Mouse (Mus musculus) intestine, embryonic 15.5 days (tissue): ENCODE measurements at regions not wholly inside any gene's neighbourhood (a gene's known extent, or its start where the extent isn't known, plus 50 kb on each side); places are given as distances from the start of the nearest gene placed in this dataset.

Experiments used
- ATAC-seq: fragments of 200-750 bp; cut with Nextera tagmentation; 2 replicates; pipeline ENCODE4 v1.8.0; 2017; ENCODE audit warnings: moderate TSS enrichment, moderate library complexity
- H3K27ac ChIP-seq: fragments of 300-500 bp; sonication (generic); 2 replicates; pipeline ENCODE4 v1.5.1; 2015; ENCODE audit warnings: mild to moderate bottlenecking, inconsistent platforms
- H3K27me3 ChIP-seq: fragments of 300-500 bp; sonication (generic); replicated peaks from 2 replicates; pipeline ENCODE4 v1.6.1; 2015; ENCODE audit warnings: inconsistent platforms
- H3K36me3 ChIP-seq: fragments of 300-500 bp; sonication (generic); 2 replicates; pipeline ENCODE4 v1.6.1; 2015; ENCODE audit warnings: inconsistent platforms
- H3K4me1 ChIP-seq: fragments of 300-500 bp; sonication (generic); replicated peaks from 2 replicates; pipeline ENCODE4 v1.6.1; 2015; ENCODE audit warnings: inconsistent platforms
- H3K4me2 ChIP-seq: fragments of 300-500 bp; sonication (generic); replicated peaks from 2 replicates; pipeline ENCODE4 v1.6.1; 2015; ENCODE audit warnings: mild to moderate bottlenecking, inconsistent platforms
- H3K4me3 ChIP-seq: fragments of 300-500 bp; sonication (generic); replicated peaks from 2 replicates; pipeline ENCODE4 v1.5.1; 2015; ENCODE audit warnings: inconsistent platforms
- H3K9ac ChIP-seq: fragments of 300-500 bp; sonication (generic); 2 replicates; pipeline ENCODE4 v1.6.1; 2015; ENCODE audit warnings: inconsistent platforms
- H3K9me3 ChIP-seq: fragments of 300-500 bp; sonication (generic); 2 replicates; pipeline ENCODE4 v1.6.1; 2016; ENCODE audit warnings: inconsistent platforms
- WGBS: fragments of 180-500 bp; shearing (Covaris S2); methylation state at CpG from one replicate; pipeline ENCODE4 v1.1.7; 2015; 5-methylcytosine and 5-hydroxymethylcytosine counted together

- Histone ChIP-seq H3K27ac (no peak overlapping the region), H3K4me1 (no peaks in the 10 kb centered on the region), H3K36me3 (no peaks in the 10 kb centered on the region), H3K9me3 (no peaks in the 10 kb centered on the region), H3K4me3 (no peak overlapping the region), H3K4me2 (no peak overlapping the region), H3K9ac (no peak overlapping the region), H3K27me3 (no peaks in the 10 kb centered on the region)
- no peak for ATAC-seq
- WGBS = 66% methylated on average over 3 of the region's 3 CpGs
These were observed 93.5 kb upstream of the Atxn1 start for GRCm38 (mm10) chr13:46058341-46058740.

- H3K4me2 ChIP-seq = no peak overlapping the region
- no peak overlapping the region for H3K4me3 ChIP-seq
- no peak overlapping the region for H3K9ac ChIP-seq
- no peak for ATAC-seq
- H3K36me3 ChIP-seq = no peaks in the 10 kb centered on the region
- no peaks in the 10 kb centered on the region for H3K4me1 ChIP-seq
- H3K27ac ChIP-seq = no peak overlapping the region
- no peaks in the 10 kb centered on the region for H3K27me3 ChIP-seq
- no peaks in the 10 kb centered on the region for H3K9me3 ChIP-seq
- WGBS = 78% methylated on average over 3 of the region's 3 CpGs
These were observed 90.6 kb upstream of the Atxn1 start for GRCm38 (mm10) chr13:46055410-46055809.

- Histone ChIP-seq H3K36me3 (no peaks in the 10 kb centered on the region), H3K4me3 (no peak overlapping the region), H3K27ac (peak overlapping the region; percentile 48), H3K9ac (no peak overlapping the region), H3K27me3 (no peaks in the 10 kb centered on the region), H3K4me1 (0 out of 2 replicates have a peak, but pooled peaks cover 4% of the 10 kb centered on the region), H3K4me2 (peak overlapping the region; percentile 32; the same call in 1 of the 2 replicates), H3K9me3 (no peaks in the 10 kb centered on the region)
- 50% methylated on average over 12 of the region's 12 CpGs for WGBS
- peak; percentile 94 for ATAC-seq
These were observed 78.8 kb upstream of the Atxn1 start for GRCm38 (mm10) chr13:46043568-46043967.

- ATAC-seq = peak; percentile 63
These were observed 78.2 kb upstream of the Atxn1 start for GRCm38 (mm10) chr13:46043016-46043415.

GRCm38 (mm10) chr13:46042224-46042623, 77.4 kb upstream of the Atxn1 start:
- WGBS = 69% methylated on average over 8 of the region's 8 CpGs
- H3K9me3 ChIP-seq = no peaks in the 10 kb centered on the region
- 0 out of 2 replicates have a peak, but pooled peaks cover 4% of the 10 kb centered on the region for H3K4me1 ChIP-seq
- H3K9ac ChIP-seq = no peak overlapping the region
- H3K4me3 ChIP-seq = no peak overlapping the region
- H3K4me2 ChIP-seq = no peak overlapping the region
- H3K36me3 ChIP-seq = no peaks in the 10 kb centered on the region
- no peak overlapping the region for H3K27ac ChIP-seq
- no peaks in the 10 kb centered on the region for H3K27me3 ChIP-seq
- no peak for ATAC-seq

More at GRCm38 (mm10) chr13:46043016-46043415, 78.2 kb upstream of the Atxn1 start:
- no peaks in the 10 kb centered on the region for H3K36me3 ChIP-seq
- H3K4me1 ChIP-seq = 0 out of 2 replicates have a peak, but pooled peaks cover 4% of the 10 kb centered on the region
- no peak overlapping the region for H3K4me3 ChIP-seq
- peak overlapping the region; percentile 48; the same call in 1 of the 2 replicates for H3K27ac ChIP-seq
- no peaks in the 10 kb centered on the region for H3K27me3 ChIP-seq
- H3K4me2 ChIP-seq = peak overlapping the region; percentile 32; the same call in 1 of the 2 replicates
- WGBS = 54% methylated on average over 10 of the region's 10 CpGs
- no peaks in the 10 kb centered on the region for H3K9me3 ChIP-seq
- no peak overlapping the region for H3K9ac ChIP-seq

- H3K4me3 ChIP-seq = no peak overlapping the region
- WGBS = 90% methylated on average over 4 of the region's 4 CpGs
These were observed 76.7 kb upstream of the Atxn1 start for GRCm38 (mm10) chr13:46041475-46041874.

GRCm38 (mm10) chr13:46040062-46040461, 75.3 kb upstream of the Atxn1 start:
- no peak for ATAC-seq
- Histone ChIP-seq H3K27ac (no peak overlapping the region), H3K9ac (no peak overlapping the region), H3K4me1 (0 out of 2 replicates have a peak, but pooled peaks cover 4% of the 10 kb centered on the region), H3K36me3 (no peaks in the 10 kb centered on the region), H3K9me3 (no peaks in the 10 kb centered on the region), H3K4me2 (no peak overlapping the region), H3K4me3 (no peak overlapping the region), H3K27me3 (no peaks in the 10 kb centered on the region)
- WGBS = 91% methylated on average over 5 of the region's 5 CpGs

More at GRCm38 (mm10) chr13:46041475-46041874, 76.7 kb upstream of the Atxn1 start:
- Histone ChIP-seq H3K27ac (no peak overlapping the region), H3K27me3 (no peaks in the 10 kb centered on the region), H3K4me1 (0 out of 2 replicates have a peak, but pooled peaks cover 4% of the 10 kb centered on the region), H3K36me3 (no peaks in the 10 kb centered on the region), H3K9me3 (no peaks in the 10 kb centered on the region), H3K4me2 (no peak overlapping the region), H3K9ac (no peak overlapping the region)
- ATAC-seq = no peak

- no peak for ATAC-seq
- WGBS = 72% methylated on average over 10 of the region's 10 CpGs
- H3K27me3 ChIP-seq = no peaks in the 10 kb centered on the region
- H3K4me3 ChIP-seq = no peak overlapping the region
- no peaks in the 10 kb centered on the region for H3K9me3 ChIP-seq
- H3K9ac ChIP-seq = no peak overlapping the region
- no peak overlapping the region for H3K4me2 ChIP-seq
- H3K4me1 ChIP-seq = 0 out of 2 replicates have a peak, but pooled peaks cover 4% of the 10 kb centered on the region
- no peaks in the 10 kb centered on the region for H3K36me3 ChIP-seq
- H3K27ac ChIP-seq = no peak overlapping the region
These were observed 73.9 kb upstream of the Atxn1 start for GRCm38 (mm10) chr13:46038441-46039331.

- Histone ChIP-seq H3K36me3 (no peaks in the 10 kb centered on the region), H3K27me3 (no peaks in the 10 kb centered on the region), H3K4me2 (no peak overlapping the region), H3K9ac (no peak overlapping the region), H3K4me1 (no peaks in the 10 kb centered on the region), H3K27ac (no peak overlapping the region), H3K9me3 (no peaks in the 10 kb centered on the region), H3K4me3 (no peak overlapping the region)
- WGBS = 77% methylated on average over 2 of the region's 2 CpGs
- no peak for ATAC-seq
These were observed 67.5 kb upstream of the Atxn1 start for GRCm38 (mm10) chr13:46032281-46032680.

GRCm38 (mm10) chr13:46026018-46026417, 61.2 kb upstream of the Atxn1 start:
- H3K9me3 ChIP-seq = no peaks in the 10 kb centered on the region
- ATAC-seq = no peak
- WGBS = 11% methylated on average over 2 of the region's 2 CpGs
- no peaks in the 10 kb centered on the region for H3K36me3 ChIP-seq
- H3K27me3 ChIP-seq = no peaks in the 10 kb centered on the region
- H3K4me1 ChIP-seq = 0 out of 2 replicates have a peak, but pooled peaks cover 2% of the 10 kb centered on the region
- H3K27ac ChIP-seq = no peak overlapping the region
- H3K4me3 ChIP-seq = no peak overlapping the region
- H3K9ac ChIP-seq = no peak overlapping the region
- no peak overlapping the region for H3K4me2 ChIP-seq

- H3K4me1 ChIP-seq = peaks cover 7% of the 10 kb centered on the region; the same call in 1 of the 2 replicates
- H3K9me3 ChIP-seq = no peaks in the 10 kb centered on the region
- no peak overlapping the region for H3K4me3 ChIP-seq
- H3K27me3 ChIP-seq = no peaks in the 10 kb centered on the region
- H3K4me2 ChIP-seq = no peak overlapping the region
- no peak overlapping the region for H3K9ac ChIP-seq
- ATAC-seq = no peak
- no peaks in the 10 kb centered on the region for H3K36me3 ChIP-seq
- no peak overlapping the region for H3K27ac ChIP-seq
- WGBS = 78% methylated on average over 5 of the region's 5 CpGs
These were observed 58.8 kb upstream of the Atxn1 start for GRCm38 (mm10) chr13:46023630-46024041.

- no peak overlapping the region for H3K4me2 ChIP-seq
- 36% methylated on average over 5 of the region's 5 CpGs for WGBS
- ATAC-seq = no peak
- H3K27me3 ChIP-seq = no peaks in the 10 kb centered on the region
- no peaks in the 10 kb centered on the region for H3K36me3 ChIP-seq
- no peaks in the 10 kb centered on the region for H3K9me3 ChIP-seq
- H3K9ac ChIP-seq = no peak overlapping the region
- no peak overlapping the region for H3K4me3 ChIP-seq
- no peak overlapping the region for H3K27ac ChIP-seq
- peaks cover 7% of the 10 kb centered on the region; the same call in 1 of the 2 replicates for H3K4me1 ChIP-seq
These were observed 58.4 kb upstream of the Atxn1 start for GRCm38 (mm10) chr13:46023187-46023586.
